In the genomic region with DNA sequence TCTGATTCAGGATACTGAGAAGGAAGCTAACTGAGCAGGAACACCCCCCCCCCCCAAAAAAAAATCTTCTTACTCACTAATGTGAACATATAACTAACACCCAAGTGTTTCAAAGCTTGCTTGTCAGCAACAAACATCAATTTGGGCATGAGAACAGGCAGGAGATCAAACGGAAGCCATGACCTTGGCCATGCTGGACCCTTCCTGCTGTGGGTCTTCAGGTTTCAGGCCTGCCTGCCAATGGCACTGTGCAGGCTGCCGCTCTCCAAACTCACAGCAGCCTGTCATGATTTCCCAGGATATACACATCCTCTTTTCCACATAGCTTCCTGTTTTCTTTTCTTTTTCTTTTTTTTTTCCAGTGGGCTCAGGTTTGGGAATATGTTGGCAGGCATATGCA, we compare ENCODE assay signal across 4 mouse cellular contexts.
"Had no signal": no experiment of that assay in that cellular context is flagged by ENCODE, and none has a peak within 500 bp of the region (broad histone marks: within the 10 kb centered on the region; RNA-seq: fewer than 3 reads in every experiment).

No protein-coding gene starts in this region.

- DNase-seq: left cerebral cortex, postnatal 4 days; lung, adult 18-20 months; right cerebral cortex, postnatal 25 days; thymus, postnatal 4 days had no signal
